Mouse (Mus musculus) embryonic facial prominence, embryonic 10.5 days (tissue): ENCODE results near the gene Inpp5a. TPM values are rescaled to one million over a fixed set of nuclear protein-coding genes. Genes with fewer than 3 reads are reported as not detected.

Source experiments
- DNase-seq: peaks from one replicate; pipeline ENCODE4 v3.0.0-alpha.2; 2017; ENCODE audit warnings: low spot score
- H3K27ac ChIP-seq: fragments of 300-500 bp; sonication (generic); replicated peaks from 2 replicates; pipeline ENCODE4 v1.5.1; 2016; ENCODE audit warnings: mild to moderate bottlenecking
- H3K27me3 ChIP-seq: fragments of 300-500 bp; sonication (generic); replicated peaks from 2 replicates; pipeline ENCODE4 v1.6.1; 2016; ENCODE audit warnings: low read depth, mild to moderate bottlenecking; ENCODE audit not compliant: poor library complexity, severe bottlenecking
- H3K36me3 ChIP-seq: fragments of 300-500 bp; sonication (generic); replicated peaks from 2 replicates; pipeline ENCODE4 v1.6.1; 2016; ENCODE audit warnings: mild to moderate bottlenecking, moderate library complexity
- H3K4me1 ChIP-seq: fragments of 300-500 bp; sonication (generic); 2 replicates; pipeline ENCODE4 v1.6.1; 2016
- H3K4me3 ChIP-seq: fragments of 300-500 bp; sonication (generic); 2 replicates; pipeline ENCODE4 v1.5.1; 2016; ENCODE audit warnings: mild to moderate bottlenecking, moderate library complexity
- H3K9me3 ChIP-seq: fragments of 300-500 bp; sonication (generic); 2 replicates; pipeline ENCODE4 v1.6.1; 2016; ENCODE audit warnings: mild to moderate bottlenecking
- WGBS: fragments of 180-500 bp; shearing (Covaris S2); methylation state at CpG from one replicate; pipeline ENCODE4 v1.1.7; 2016; 5-methylcytosine and 5-hydroxymethylcytosine counted together
- polyA plus RNA-seq: library from polyadenylated mRNA; unstranded; fragments of >200 nt; fragmentation: Nextera tagmentation; extraction: Ambion mirVana; gene quantifications from 2 replicates; pipeline ENCODE4 v1.2.1, GENCODE M21; 2016

The Inpp5a gene
- polyA plus RNA-seq, 1 experiment from 2014 or later, result 16.8 TPM

- H3K9me3 ChIP-seq, result no peaks in the 10 kb centered on the region
Observed at GRCm38 (mm10) chr7:139565998-139566397, 177.1 kb downstream of the Inpp5a start.

GRCm38 (mm10) chr7:139566533-139566932, 177.6 kb downstream of the Inpp5a start:
- H3K4me3 ChIP-seq, result no peak overlapping the region
- DNase-seq, result no peak
- H3K4me1 ChIP-seq, result peaks cover 3% of the 10 kb centered on the region; the same call in 1 of the 2 replicates
- no peaks in the 10 kb centered on the region for H3K9me3 ChIP-seq
- no peak overlapping the region for H3K27ac ChIP-seq
- no peaks in the 10 kb centered on the region for H3K36me3 ChIP-seq
- WGBS, result 88% methylated on average over 8 of the region's 8 CpGs
- peaks cover 15% of the 10 kb centered on the region; the same call in 1 of the 2 replicates for H3K27me3 ChIP-seq

More at GRCm38 (mm10) chr7:139565998-139566397, 177.1 kb downstream of the Inpp5a start:
- H3K36me3 ChIP-seq, result no peaks in the 10 kb centered on the region
- no peak overlapping the region for H3K4me3 ChIP-seq
- DNase-seq, result no peak
- H3K27ac ChIP-seq, result no peak overlapping the region
- peaks cover 20% of the 10 kb centered on the region for H3K27me3 ChIP-seq
- peaks cover 3% of the 10 kb centered on the region; the same call in 1 of the 2 replicates for H3K4me1 ChIP-seq
- 79% methylated on average over 6 of the region's 6 CpGs for WGBS

GRCm38 (mm10) chr7:139570788-139571187, 181.9 kb downstream of the Inpp5a start:
- H3K4me3 ChIP-seq, result no peak overlapping the region
- WGBS, result 92% methylated on average over 5 of the region's 5 CpGs
- H3K36me3 ChIP-seq, result peaks cover 5% of the 10 kb centered on the region; the same call in 1 of the 2 replicates
- H3K27me3 ChIP-seq, result peaks cover 9% of the 10 kb centered on the region; the same call in 1 of the 2 replicates
- no peaks in the 10 kb centered on the region for H3K9me3 ChIP-seq
- no peaks in the 10 kb centered on the region for H3K4me1 ChIP-seq
- DNase-seq, result no peak
- no peak overlapping the region for H3K27ac ChIP-seq

DNA sequence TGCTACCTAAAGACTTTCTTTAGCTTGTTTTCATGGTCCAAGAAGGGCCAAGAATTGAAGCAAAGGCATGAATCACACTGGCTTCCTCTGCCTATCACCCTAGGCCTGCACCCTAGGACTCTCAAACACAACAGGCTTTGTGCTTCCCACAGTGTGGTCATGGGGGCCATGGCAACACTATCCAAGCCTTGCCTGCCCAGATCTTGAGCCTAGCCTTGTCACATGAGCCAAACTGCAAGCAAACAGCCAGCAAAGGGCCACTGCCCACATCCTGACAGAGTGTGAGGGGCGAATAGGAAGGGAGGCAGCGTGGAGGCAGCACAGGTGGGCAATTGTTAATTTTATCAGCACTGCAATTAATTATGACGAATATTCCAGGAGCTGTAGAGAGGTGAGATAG, 183.8 kb downstream of the Inpp5a start:
- Histone ChIP-seq H3K4me3 (no peak overlapping the region), H3K4me1 (0 out of 2 replicates have a peak, but pooled peaks cover 3% of the 10 kb centered on the region), H3K9me3 (no peaks in the 10 kb centered on the region), H3K36me3 (peaks cover 8% of the 10 kb centered on the region; the same call in 1 of the 2 replicates), H3K27ac (no peak overlapping the region), H3K27me3 (peaks cover 22% of the 10 kb centered on the region)
- no peak for DNase-seq
- 88% methylated on average over 3 of the region's 3 CpGs for WGBS

DNA sequence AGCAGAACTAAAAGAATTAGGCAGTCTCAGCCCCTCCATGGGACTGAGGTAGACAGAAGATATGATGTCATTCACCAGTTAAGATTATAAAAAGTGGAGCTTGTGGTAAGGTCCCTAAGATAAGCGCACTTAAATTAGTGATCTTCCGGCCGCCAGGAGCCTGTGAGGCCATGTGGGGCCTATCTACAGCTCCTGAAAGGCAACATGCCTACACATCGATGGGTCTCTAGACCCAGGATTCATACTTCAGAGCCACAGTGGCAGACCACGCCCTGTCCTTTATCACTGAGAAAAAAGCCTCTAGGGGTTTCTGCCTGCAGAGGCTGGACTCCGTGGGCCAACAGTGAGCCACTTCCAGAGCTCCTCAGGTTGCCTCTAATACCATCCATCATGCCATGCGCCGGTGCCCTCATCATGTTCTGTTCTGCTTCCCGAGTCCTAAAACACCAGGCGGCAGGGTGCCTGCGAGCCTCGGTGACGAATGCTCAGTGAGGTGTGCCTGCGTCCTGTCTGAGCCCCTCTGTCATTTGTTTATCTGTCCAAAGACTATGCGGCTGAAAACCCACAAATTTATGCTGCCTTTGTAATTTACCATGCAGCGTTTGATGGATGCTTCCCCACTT, 187.3 kb downstream of the Inpp5a start:
- peaks cover 7% of the 10 kb centered on the region for H3K4me1 ChIP-seq
- H3K9me3 ChIP-seq, result no peaks in the 10 kb centered on the region
- WGBS, result 85% methylated on average over 16 of the region's 16 CpGs
- DNase-seq, result no peak
- H3K36me3 ChIP-seq, result peaks cover 23% of the 10 kb centered on the region; the same call in 1 of the 2 replicates
- H3K27me3 ChIP-seq, result peaks cover 57% of the 10 kb centered on the region
- H3K4me3 ChIP-seq, result no peak overlapping the region
- H3K27ac ChIP-seq, result no peak overlapping the region

GRCm38 (mm10) chr7:139579261-139579905, 190.5 kb downstream of the Inpp5a start:
- DNase-seq, result no peak
- Histone ChIP-seq H3K4me1 (peaks cover 27% of the 10 kb centered on the region), H3K36me3 (peaks cover 23% of the 10 kb centered on the region; the same call in 1 of the 2 replicates), H3K9me3 (no peaks in the 10 kb centered on the region), H3K27me3 (peaks cover 90% of the 10 kb centered on the region), H3K27ac (no peak overlapping the region), H3K4me3 (peak overlapping the region; percentile 59; the same call in 1 of the 2 replicates)
- 58% methylated on average over 21 of the region's 21 CpGs for WGBS

DNA sequence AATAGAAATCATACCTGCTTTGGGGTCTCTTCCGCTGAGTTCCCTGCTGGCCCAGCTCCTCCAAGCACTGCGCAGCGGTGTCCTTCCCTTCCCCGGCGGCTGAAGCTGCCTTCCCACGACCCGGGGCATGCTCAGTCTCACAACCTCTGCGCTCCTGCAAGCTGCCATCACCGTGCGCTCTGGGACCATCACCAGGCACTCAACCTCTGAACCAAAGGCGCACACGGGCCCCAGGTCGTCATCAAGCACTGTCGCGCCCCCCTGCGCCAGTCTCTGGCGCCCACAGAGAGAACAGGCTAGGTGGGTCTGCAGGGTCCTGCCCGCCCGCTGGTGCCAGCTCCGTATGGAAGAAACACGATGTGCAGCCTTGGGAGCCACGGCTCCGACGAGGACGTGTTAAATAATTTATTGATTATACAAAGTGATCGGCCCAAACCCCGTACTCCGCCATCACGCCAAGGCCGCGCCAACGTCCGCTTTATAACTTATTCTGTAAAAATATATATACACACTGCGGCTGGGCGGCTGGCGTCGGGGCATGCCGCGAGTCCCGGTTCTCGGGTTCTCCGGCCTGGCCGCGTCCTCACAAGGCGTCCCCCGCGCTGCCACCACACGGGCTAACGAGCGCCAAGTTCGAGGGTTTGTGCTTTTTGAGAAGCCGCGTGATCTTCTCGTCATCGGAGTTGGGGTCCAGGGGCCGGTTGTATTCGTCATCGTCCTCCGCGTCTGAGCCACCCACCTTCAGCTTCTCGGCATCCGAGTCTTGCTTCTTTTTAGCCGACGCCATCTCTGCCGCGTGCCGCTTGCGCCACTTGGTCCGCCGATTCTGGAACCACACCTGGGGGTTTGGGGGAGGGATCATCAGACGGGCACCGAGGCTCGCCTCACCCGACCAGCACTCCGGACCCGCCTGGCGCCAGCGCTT, 192.2 kb downstream of the Inpp5a start:
- DNase-seq, result peak; percentile 62
- peak overlapping the region; percentile 59 for H3K4me3 ChIP-seq
- WGBS, result 1% methylated on average over 78 of the region's 78 CpGs
- H3K27me3 ChIP-seq, result peaks cover 99% of the 10 kb centered on the region
- H3K36me3 ChIP-seq, result peaks cover 18% of the 10 kb centered on the region; the same call in 1 of the 2 replicates
- peaks cover 38% of the 10 kb centered on the region for H3K4me1 ChIP-seq
- H3K9me3 ChIP-seq, result no peaks in the 10 kb centered on the region
- H3K27ac ChIP-seq, result no peak overlapping the region

DNA sequence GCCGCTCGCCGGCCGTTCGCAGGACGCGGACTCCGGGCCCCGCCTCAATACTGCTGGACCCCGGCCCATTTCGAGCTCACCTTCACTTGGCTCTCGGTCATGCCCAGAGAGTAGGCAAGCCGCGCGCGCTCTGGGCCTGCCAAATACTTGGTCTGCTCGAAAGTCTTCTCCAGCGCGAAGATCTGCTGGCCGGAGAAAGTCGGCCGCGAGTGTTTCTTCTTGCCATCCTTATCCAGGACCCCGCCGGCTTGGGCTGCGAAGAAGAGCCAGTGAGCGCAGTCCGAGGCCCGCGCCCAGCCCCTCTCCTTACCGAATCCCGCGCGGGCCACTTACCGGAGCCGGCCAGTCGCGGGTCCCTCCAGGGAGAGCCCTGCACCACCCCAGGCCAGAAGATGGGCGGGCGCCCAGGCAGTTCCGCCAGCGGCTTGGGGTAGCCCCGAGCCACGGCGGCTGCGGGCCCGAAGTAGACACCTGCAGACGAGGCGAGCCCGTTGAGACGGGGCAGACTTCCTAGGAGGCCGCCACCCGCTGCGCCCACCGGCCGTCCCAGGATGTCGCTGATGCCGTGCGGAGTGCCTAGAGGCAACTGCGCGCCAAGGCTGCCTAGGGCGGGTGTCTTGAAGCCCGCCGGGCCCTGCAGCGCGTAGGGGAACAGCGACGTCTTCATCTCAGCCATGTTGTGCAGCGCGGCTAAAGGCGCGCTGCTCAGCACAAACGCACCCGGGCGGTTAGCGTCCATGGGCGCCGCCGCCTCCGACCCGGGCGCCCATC, 193.1 kb downstream of the Inpp5a start:
- H3K4me1 ChIP-seq, result peaks cover 37% of the 10 kb centered on the region
- peaks cover 100% of the 10 kb centered on the region for H3K27me3 ChIP-seq
- 1% methylated on average over 82 of the region's 82 CpGs for WGBS
- H3K9me3 ChIP-seq, result no peaks in the 10 kb centered on the region
- peak overlapping the region; percentile 59 for H3K4me3 ChIP-seq
- peaks cover 18% of the 10 kb centered on the region; the same call in 1 of the 2 replicates for H3K36me3 ChIP-seq
- peak overlapping the region; percentile 71 for H3K27ac ChIP-seq
- peak; percentile 58 for DNase-seq

- peak within 1 kb of the TSS; percentile 71 for H3K27ac ChIP-seq
- H3K9me3 ChIP-seq, result no peaks in the 10 kb centered on the region
- peaks cover 14% of the 10 kb centered on the region; the same call in 1 of the 2 replicates for H3K36me3 ChIP-seq
- peaks cover 35% of the 10 kb centered on the region for H3K4me1 ChIP-seq
- DNase-seq, result peak; percentile 86
- peak within 1 kb of the TSS; percentile 59 for H3K4me3 ChIP-seq
- WGBS, result under 1% methylated on average over 56 of the region's 56 CpGs
- H3K27me3 ChIP-seq, result peaks cover 100% of the 10 kb centered on the region
Observed at GRCm38 (mm10) chr7:139582595-139582994, 193.7 kb downstream of the Inpp5a start, which contains the start of gene Nkx6-2. TSS of gene Nkx6-2 (minus strand) at chr7:139582797.

- peak; percentile 39 for DNase-seq
- Histone ChIP-seq H3K36me3 (peaks cover 10% of the 10 kb centered on the region; the same call in 1 of the 2 replicates), H3K4me3 (peak overlapping the region; percentile 59), H3K27ac (no peak overlapping the region), H3K27me3 (peaks cover 100% of the 10 kb centered on the region), H3K4me1 (peaks cover 37% of the 10 kb centered on the region), H3K9me3 (no peaks in the 10 kb centered on the region)
- WGBS, result 8% methylated on average over 17 of the region's 17 CpGs
Observed at GRCm38 (mm10) chr7:139583094-139583737, 194.3 kb downstream of the Inpp5a start.
